Mouse (Mus musculus): ENCODE measurements around the gene Tti1. TPM values are rescaled to one million over a fixed set of nuclear protein-coding genes. Genes with fewer than 3 reads are reported as not detected.
A peak's percentile ranks its signal among the peaks of the same experiment; 100 is the strongest.

Tti1 gene
- polyA plus RNA-seq, 1 experiment from 2014 or later: 41.2 TPM

DNA sequence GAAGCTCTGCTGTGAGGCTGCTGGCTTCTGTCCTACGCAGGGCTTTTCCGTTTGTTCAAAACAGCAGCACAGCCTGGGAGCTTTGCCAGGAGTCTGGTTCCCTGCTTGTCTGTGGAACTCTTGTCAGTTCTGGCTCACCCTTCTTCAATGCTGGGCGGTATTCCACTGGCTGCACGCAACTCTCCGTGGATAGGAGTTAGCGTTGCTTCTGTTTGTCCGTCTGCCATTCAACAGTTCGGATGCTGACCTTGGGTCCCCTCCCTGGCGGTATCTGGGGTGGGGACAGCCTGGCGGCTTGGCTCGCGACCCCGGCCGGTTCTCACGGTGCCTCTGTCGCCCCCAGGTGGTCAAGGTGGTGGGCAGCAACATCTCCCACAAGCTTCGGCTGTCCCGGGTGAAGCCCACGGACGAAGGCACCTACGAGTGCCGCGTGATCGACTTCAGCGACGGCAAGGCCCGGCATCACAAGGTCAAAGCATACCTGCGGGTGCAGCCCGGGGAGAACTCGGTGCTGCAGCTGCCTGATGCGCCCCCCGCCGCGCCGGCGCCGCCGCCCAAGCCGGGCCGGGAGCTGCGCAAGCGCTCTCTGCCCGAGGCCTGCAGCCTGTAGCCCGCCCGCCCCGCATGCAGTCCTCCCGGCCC, 84.6 kb downstream of the Tti1 start:
- no peaks in the 10 kb centered on the region for H3K9me3 ChIP-seq (replicated peaks)
- WGBS: 1% methylated on average over 45 of the region's 47 CpGs
- peak overlapping the region; percentile 70 for H3K4me3 ChIP-seq
- peaks cover 35% of the 10 kb centered on the region for H3K4me1 ChIP-seq
- peaks cover 62% of the 10 kb centered on the region for H3K27me3 ChIP-seq (ENCODE audit: low read depth, poor library complexity, severe bottlenecking)
- peak overlapping the region; percentile 87 for H3K27ac ChIP-seq
- H3K36me3 ChIP-seq: no peaks in the 10 kb centered on the region
- DNase-seq (ENCODE audit: low spot score): peak; percentile 89

DNA sequence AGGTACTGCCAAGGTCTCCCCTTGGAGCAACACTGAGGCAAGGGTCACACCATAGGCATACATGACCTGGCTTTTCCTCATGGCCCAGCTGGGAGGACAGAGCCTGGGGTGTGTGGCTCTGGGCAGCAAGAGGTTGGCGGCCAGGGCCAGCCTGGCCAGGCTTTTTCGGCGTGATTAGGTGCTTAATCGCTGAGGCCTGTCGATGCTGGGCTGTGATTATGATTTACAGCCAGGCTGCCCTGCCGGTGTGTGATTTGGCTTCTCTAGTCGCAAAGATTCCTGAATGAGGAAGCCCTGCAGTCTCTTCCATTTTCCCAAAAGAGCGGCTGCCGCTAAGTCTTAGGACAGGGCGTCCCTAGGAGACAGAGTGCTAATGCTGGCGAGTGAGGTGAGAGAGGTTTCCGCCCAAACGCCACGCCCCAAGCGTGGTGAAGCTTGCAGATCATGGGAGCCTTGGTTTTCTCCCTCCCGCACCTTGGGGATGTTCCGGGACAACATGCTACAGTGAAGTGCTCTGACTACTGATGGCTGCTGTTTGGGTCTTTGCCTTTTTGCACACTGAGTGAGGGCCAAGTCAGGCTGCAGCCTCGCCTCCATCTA, 87.5 kb downstream of the Tti1 start:
- Histone ChIP-seq H3K27ac (no peak overlapping the region), H3K4me3 (peak overlapping the region; percentile 41), H3K36me3 (no peaks in the 10 kb centered on the region), H3K27me3 (ENCODE audit: low read depth, poor library complexity, severe bottlenecking) (peaks cover 75% of the 10 kb centered on the region), H3K4me1 (peaks cover 35% of the 10 kb centered on the region), H3K9me3 (replicated peaks) (no peaks in the 10 kb centered on the region)
- WGBS: 1% methylated on average over 18 of the region's 18 CpGs
- DNase-seq (ENCODE audit: low spot score): no peak

- Histone ChIP-seq H3K36me3 (no peaks in the 10 kb centered on the region), H3K9me3 (replicated peaks) (no peaks in the 10 kb centered on the region), H3K4me1 (peaks cover 18% of the 10 kb centered on the region), H3K27ac (no peak overlapping the region), H3K27me3 (ENCODE audit: low read depth, poor library complexity, severe bottlenecking) (peaks cover 44% of the 10 kb centered on the region), H3K4me3 (no peak overlapping the region)
- DNase-seq (ENCODE audit: low spot score): no peak
- WGBS: 78% methylated on average over 4 of the region's 4 CpGs
Observed at GRCm38 (mm10) chr2:157936676-157937075, 91.6 kb downstream of the Tti1 start.

GRCm38 (mm10) chr2:157935444-157936171, 92.6 kb downstream of the Tti1 start:
- no peak for DNase-seq (ENCODE audit: low spot score)
- Histone ChIP-seq H3K27ac (no peak overlapping the region), H3K4me1 (peaks cover 7% of the 10 kb centered on the region), H3K4me3 (no peak overlapping the region), H3K9me3 (replicated peaks) (no peaks in the 10 kb centered on the region), H3K27me3 (ENCODE audit: low read depth, poor library complexity, severe bottlenecking) (peaks cover 33% of the 10 kb centered on the region), H3K36me3 (no peaks in the 10 kb centered on the region)
- 78% methylated on average over 11 of the region's 11 CpGs for WGBS

DNA sequence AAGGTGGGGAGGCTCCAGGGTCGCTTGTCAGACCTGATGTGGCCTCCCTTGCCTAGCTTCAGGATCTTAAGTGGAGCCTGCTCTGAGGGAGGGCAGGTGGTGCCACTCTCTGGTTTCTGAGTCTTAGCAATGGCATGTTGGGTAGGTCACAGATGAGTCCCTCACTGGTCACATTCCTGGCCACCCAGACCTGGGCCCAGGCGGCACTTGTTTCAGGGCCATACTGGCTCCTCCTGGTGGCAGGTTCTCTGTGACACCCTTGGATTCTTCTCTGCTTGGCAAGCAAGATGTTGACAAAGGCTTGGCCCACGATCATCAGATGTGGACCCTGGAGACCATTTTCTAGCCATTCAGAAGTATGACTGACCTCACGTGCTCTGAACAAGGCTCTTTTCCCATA, 95.6 kb downstream of the Tti1 start:
- peaks cover 12% of the 10 kb centered on the region for H3K27me3 ChIP-seq (ENCODE audit: low read depth, poor library complexity, severe bottlenecking)
- H3K27ac ChIP-seq: no peak overlapping the region
- H3K9me3 ChIP-seq (replicated peaks): no peaks in the 10 kb centered on the region
- no peaks in the 10 kb centered on the region for H3K36me3 ChIP-seq
- no peak for DNase-seq (ENCODE audit: low spot score)
- H3K4me1 ChIP-seq: peaks cover 21% of the 10 kb centered on the region
- H3K4me3 ChIP-seq: no peak overlapping the region
- 80% methylated on average over 4 of the region's 4 CpGs for WGBS

Other genes starting within 250 kb of the Tti1 start
- not detected in 2 replicates for gene Vstm2l, start 113.8 kb downstream of the Tti1 start, polyA plus RNA-seq (2016; fragmentation: Nextera tagmentation; extraction: Ambion mirVana)
- gene Rprd1b, start 64 bp upstream of the Tti1 start, polyA plus RNA-seq (2016; fragmentation: Nextera tagmentation; extraction: Ambion mirVana): 54.8 and 64.4 TPM in 2 replicates
- 3.7 and 5.5 TPM in 2 replicates for gene Tgm2, start 118.0 kb upstream of the Tti1 start, polyA plus RNA-seq (2016; fragmentation: Nextera tagmentation; extraction: Ambion mirVana)
- gene D630003M21Rik, start 200.8 kb upstream of the Tti1 start, polyA plus RNA-seq (2016; fragmentation: Nextera tagmentation; extraction: Ambion mirVana): 1.2 and 3.3 TPM in 2 replicates
- gene Bpi, start 229.7 kb upstream of the Tti1 start, polyA plus RNA-seq (2016; fragmentation: Nextera tagmentation; extraction: Ambion mirVana): not detected in 2 replicates